Mouse (Mus musculus) ovary, postnatal 10 days (tissue): ENCODE data around the gene Tmem171.

Source experiments
- DNase-seq: peaks from one replicate; pipeline ENCODE4 v3.0.0; 2022; ENCODE audit warnings: low spot score

Gene Tmem171

GRCm38 (mm10) chr13:98647775-98648568 lies 46.7 kb downstream of the Tmem171 start:
- no peak for DNase-seq

GRCm38 (mm10) chr13:98638507-98639166 lies 56.0 kb downstream of the Tmem171 start:
- DNase-seq: no peak

GRCm38 (mm10) chr13:98637145-98637544 lies 57.5 kb downstream of the Tmem171 start, which contains the start of gene Tmem174:
Tmem174 (minus strand) TSS chr13:98637410.
- DNase-seq: no peak

- DNase-seq: no peak
These were observed 58.1 kb downstream of the Tmem171 start for GRCm38 (mm10) chr13:98636571-98636970.
